Mouse (Mus musculus) CH12.LX (cell line): ENCODE data around the gene Irf2bp2. TPM values are rescaled to one million over a fixed set of nuclear protein-coding genes. Genes with fewer than 3 reads are reported as not detected.

Source experiments
- DNase-seq: peaks from one replicate; pipeline ENCODE4 v3.0.0-alpha.2; 2013; ENCODE audit errors: extremely low read depth
- H3K27ac ChIP-seq: 2 replicates; pipeline ENCODE4 v1.5.1; 2012; ENCODE audit warnings: low read depth, mild to moderate bottlenecking, control low read depth, moderate library complexity; ENCODE audit not compliant: insufficient read depth
- H3K27me3 ChIP-seq: replicated peaks from 2 replicates; pipeline ENCODE3; 2012; ENCODE audit warnings: inconsistent platforms
- H3K36me3 ChIP-seq, 2 experiments: replicated peaks in 1 of 2; 2 replicates each; pipeline versions ENCODE3 to v1.6.1; 2012; ENCODE audit warnings: inconsistent platforms in 1 of 2, low read length in 1 of 2, mild to moderate bottlenecking in 1 of 2, mixed read lengths in 1 of 2, moderate library complexity in 1 of 2; ENCODE audit not compliant: control insufficient read depth in 1 of 2, insufficient read depth in 1 of 2
- H3K4me1 ChIP-seq, 2 experiments: 2 replicates each; pipeline ENCODE4 v1.6.1; 2012; ENCODE audit warnings: inconsistent platforms in 1 of 2, moderate library complexity in 1 of 2; ENCODE audit not compliant: insufficient read depth in 2 of 2, control insufficient read depth in 1 of 2
- H3K4me2 ChIP-seq: 2 replicates; pipeline ENCODE4 v1.6.1; 2012; ENCODE audit warnings: low read depth, mild to moderate bottlenecking, control low read depth; ENCODE audit not compliant: poor library complexity, insufficient read depth, severe bottlenecking
- H3K4me3 ChIP-seq, 3 experiments: fragments of 150-350 bp in 1 of 3; sonication (generic) in 1 of 3; replicated peaks in 1 of 3; 2 replicates each; pipeline versions ENCODE3 to v1.5.1; 2011 to 2012; ENCODE audit warnings: low read depth in 2 of 3, low read length in 2 of 3, mild to moderate bottlenecking in 2 of 3, moderate library complexity in 2 of 3, control low read depth in 1 of 3, improper control_type of control experiment in 1 of 3, inconsistent platforms in 1 of 3, mixed read lengths in 1 of 3; ENCODE audit not compliant: poor library complexity in 1 of 3
- H3K79me2 ChIP-seq: replicated peaks from 2 replicates; pipeline ENCODE4 v1.6.1; 2012; ENCODE audit warnings: mild to moderate bottlenecking, moderate library complexity; ENCODE audit not compliant: control insufficient read depth, poor library complexity, insufficient read depth, severe bottlenecking; ENCODE audit errors: extremely low read depth
- H3K9ac ChIP-seq: 2 replicates; pipeline ENCODE4 v1.6.1; 2012; ENCODE audit warnings: low read depth, mild to moderate bottlenecking, control low read depth, moderate library complexity; ENCODE audit not compliant: insufficient read depth
- H3K9me3 ChIP-seq: replicated peaks from 2 replicates; pipeline ENCODE3; 2012; ENCODE audit warnings: low read length, inconsistent platforms, mixed read lengths
- BHLHE40 ChIP-seq: IDR thresholded peaks from 2 replicates; pipeline ENCODE4 v1.6.1; 2011; ENCODE audit warnings: mild to moderate bottlenecking, low read depth, low read length, improper control_type of control experiment
- CHD1 ChIP-seq: IDR thresholded peaks from 2 replicates; pipeline ENCODE4 v1.6.1; 2012; ENCODE audit warnings: low read depth, low read length, improper control_type of control experiment, inconsistent platforms
- CHD2 ChIP-seq: IDR thresholded peaks from 2 replicates; pipeline ENCODE4 v1.6.1; 2011; ENCODE audit warnings: low read length, improper control_type of control experiment
- CTCF ChIP-seq, 2 experiments: IDR thresholded peaks in 1 of 2; conservative IDR thresholded peaks in 1 of 2; 2 replicates each; pipeline ENCODE4 v1.5.1; 2011 to 2012; ENCODE audit warnings: low read depth in 2 of 2, low read length in 2 of 2, improper control_type of control experiment in 1 of 2, inconsistent platforms in 1 of 2, mild to moderate bottlenecking in 1 of 2, moderate library complexity in 1 of 2
- E2F4 ChIP-seq: IDR thresholded peaks from 2 replicates; pipeline ENCODE4 v1.6.1; 2011; ENCODE audit warnings: low read depth, low read length, improper control_type of control experiment; ENCODE audit not compliant: insufficient replicate concordance
- ELF1 ChIP-seq: IDR thresholded peaks from 2 replicates; pipeline ENCODE4 v1.6.1; 2014; ENCODE audit warnings: low read depth, mild to moderate bottlenecking, inconsistent platforms, low read length, improper control_type of control experiment
- EP300 ChIP-seq: IDR thresholded peaks from 2 replicates; pipeline ENCODE4 v1.6.1; 2011; ENCODE audit warnings: low read length, improper control_type of control experiment
- ETS1 ChIP-seq: conservative IDR thresholded peaks from 2 replicates; pipeline ENCODE4 v1.6.1; 2012; ENCODE audit warnings: low read depth, mild to moderate bottlenecking, inconsistent platforms, low read length, improper control_type of control experiment, moderate library complexity
- GABPA ChIP-seq: IDR thresholded peaks from 2 replicates; pipeline ENCODE4 v1.6.1; 2012; ENCODE audit warnings: low read depth, low read length, improper control_type of control experiment, inconsistent platforms; ENCODE audit not compliant: insufficient replicate concordance
- HCFC1 ChIP-seq: IDR thresholded peaks from 2 replicates; pipeline ENCODE4 v1.6.1; 2012; ENCODE audit warnings: low read depth, mild to moderate bottlenecking, inconsistent platforms, low read length, improper control_type of control experiment
- IRF4 ChIP-seq: IDR thresholded peaks from 2 replicates; pipeline ENCODE4 v1.6.1; 2014; ENCODE audit warnings: low read depth, mild to moderate bottlenecking, inconsistent platforms, low read length, improper control_type of control experiment
- JUN ChIP-seq: IDR thresholded peaks from 2 replicates; pipeline ENCODE4 v1.6.1; 2011; ENCODE audit warnings: low read depth, mild to moderate bottlenecking, low read length, improper control_type of control experiment, moderate library complexity; ENCODE audit not compliant: insufficient read depth
- JUND ChIP-seq: conservative IDR thresholded peaks from 2 replicates; pipeline ENCODE4 v1.6.1; 2011; ENCODE audit warnings: low read depth, low read length, improper control_type of control experiment
- KAT2A ChIP-seq: IDR thresholded peaks from 2 replicates; pipeline ENCODE4 v1.6.1; 2012; ENCODE audit warnings: low read length, improper control_type of control experiment, inconsistent platforms; ENCODE audit not compliant: insufficient replicate concordance
- MAFK ChIP-seq: IDR thresholded peaks from 2 replicates; pipeline ENCODE4 v1.6.1; 2011; ENCODE audit warnings: low read length, improper control_type of control experiment; ENCODE audit not compliant: insufficient replicate concordance
- MAX ChIP-seq: IDR thresholded peaks from 2 replicates; pipeline ENCODE4 v1.6.1; 2011; ENCODE audit warnings: low read length, improper control_type of control experiment
- MAZ ChIP-seq: IDR thresholded peaks from 2 replicates; pipeline ENCODE4 v1.6.1; 2012; ENCODE audit warnings: low read depth, mild to moderate bottlenecking, inconsistent platforms, low read length, improper control_type of control experiment, moderate library complexity
- MEF2A ChIP-seq: IDR thresholded peaks from 2 replicates; pipeline ENCODE4 v1.6.1; 2014; ENCODE audit warnings: low read depth, mild to moderate bottlenecking, inconsistent platforms, low read length, improper control_type of control experiment, borderline replicate concordance
- MXI1 ChIP-seq: IDR thresholded peaks from 2 replicates; pipeline ENCODE4 v1.6.1; 2011; ENCODE audit warnings: mild to moderate bottlenecking, low read depth, low read length, improper control_type of control experiment
- MYC ChIP-seq: IDR thresholded peaks from 2 replicates; pipeline ENCODE4 v1.6.1; 2011; ENCODE audit warnings: low read depth, mild to moderate bottlenecking, improper control_type of control experiment, low read length
- NELFE ChIP-seq: IDR thresholded peaks from 2 replicates; pipeline ENCODE4 v1.6.1; 2011; ENCODE audit warnings: low read depth, low read length, improper control_type of control experiment
- NRF1 ChIP-seq: IDR thresholded peaks from 2 replicates; pipeline ENCODE4 v1.6.1; 2014; ENCODE audit warnings: low read depth, mild to moderate bottlenecking, inconsistent platforms, low read length, improper control_type of control experiment, moderate library complexity
- PAX5 ChIP-seq: IDR thresholded peaks from 2 replicates; pipeline ENCODE4 v1.6.1; 2012; ENCODE audit warnings: low read length, inconsistent platforms, mixed read lengths
- POLR2A ChIP-seq: IDR thresholded peaks from 2 replicates; pipeline ENCODE4 v1.6.1; 2011; ENCODE audit warnings: low read depth, mild to moderate bottlenecking, improper control_type of control experiment, low read length
- POLR2AphosphoS2 ChIP-seq: IDR thresholded peaks from 2 replicates; pipeline ENCODE4 v1.6.1; 2011; ENCODE audit warnings: low read depth, low read length, improper control_type of control experiment
- RAD21 ChIP-seq: IDR thresholded peaks from 2 replicates; pipeline ENCODE4 v1.6.1; 2011; ENCODE audit warnings: low read depth, mild to moderate bottlenecking, low read length, improper control_type of control experiment, moderate library complexity
- RCOR1 ChIP-seq: conservative IDR thresholded peaks from 2 replicates; pipeline ENCODE4 v1.6.1; 2012; ENCODE audit warnings: low read depth, mild to moderate bottlenecking, inconsistent platforms, low read length, improper control_type of control experiment
- SIN3A ChIP-seq: IDR thresholded peaks from 2 replicates; pipeline ENCODE4 v1.6.1; 2012; ENCODE audit warnings: low read length, improper control_type of control experiment, inconsistent platforms
- SMC3 ChIP-seq: IDR thresholded peaks from 2 replicates; pipeline ENCODE4 v1.6.1; 2011; ENCODE audit warnings: low read depth, low read length, improper control_type of control experiment
- TBP ChIP-seq: conservative IDR thresholded peaks from 2 replicates; pipeline ENCODE4 v1.6.1; 2011; ENCODE audit warnings: low read depth, low read length, improper control_type of control experiment
- TCF12 ChIP-seq: IDR thresholded peaks from 2 replicates; pipeline ENCODE4 v1.6.1; 2014; ENCODE audit warnings: low read depth, mild to moderate bottlenecking, inconsistent platforms, low read length, improper control_type of control experiment
- UBTF ChIP-seq: IDR thresholded peaks from 2 replicates; pipeline ENCODE4 v1.6.1; 2012; ENCODE audit warnings: low read depth, mild to moderate bottlenecking, inconsistent platforms, low read length, improper control_type of control experiment, moderate library complexity
- USF1 ChIP-seq: IDR thresholded peaks from 2 replicates; pipeline ENCODE4 v1.6.1; 2014; ENCODE audit warnings: low read depth, mild to moderate bottlenecking, inconsistent platforms, low read length, improper control_type of control experiment
- USF2 ChIP-seq: conservative IDR thresholded peaks from 2 replicates; pipeline ENCODE4 v1.6.1; 2011; ENCODE audit warnings: low read depth, low read length, improper control_type of control experiment
- ZC3H11A ChIP-seq: IDR thresholded peaks from 2 replicates; pipeline ENCODE4 v1.6.1; 2012; ENCODE audit warnings: low read depth, mild to moderate bottlenecking, inconsistent platforms, low read length, improper control_type of control experiment
- ZKSCAN1 ChIP-seq: IDR thresholded peaks from 2 replicates; pipeline ENCODE4 v1.6.1; 2012; ENCODE audit warnings: low read depth, inconsistent platforms, low read length, improper control_type of control experiment, borderline replicate concordance
- ZMIZ1 ChIP-seq: IDR thresholded peaks from 2 replicates; pipeline ENCODE4 v1.6.1; 2012; ENCODE audit warnings: low read depth, mild to moderate bottlenecking, inconsistent platforms, low read length, improper control_type of control experiment
- ZNF384 ChIP-seq: IDR thresholded peaks from 2 replicates; pipeline ENCODE4 v1.6.1; 2012; ENCODE audit warnings: low read depth, low read length, improper control_type of control experiment, inconsistent platforms
- dilution Hi-C: fragments of 300-500 bp; cut with MboI; formaldehyde crosslinking; loops from 2 replicates; pipeline ENCODE4 v1.14.3; 2020; ENCODE audit warnings: low sequenced_read_pairs; ENCODE audit not compliant: extremely low pct_unique_long_range_greater_than_20kb, extremely low pct_ligation_motif_present
- in situ Hi-C: fragments of 300-500 bp; cut with MboI; formaldehyde crosslinking; loops from 3 replicates; pipeline ENCODE4 v1.14.3; 2019; ENCODE audit warnings: low sequenced_read_pairs, low pct_ligation_motif_present, low pct_unique_long_range_greater_than_20kb, mixed read lengths
- polyA plus RNA-seq: library from polyadenylated mRNA; unstranded; fragments of >175 nt; gene quantifications from 2 replicates; pipeline ENCODE4 v1.2.1, GENCODE M21; 2012; ENCODE audit warnings: low read depth; ENCODE audit not compliant: insufficient read length
- total RNA-seq, 2 experiments: library from RNA; depleted of rRNA; stranded (reverse); fragments of 300-350 nt in 1 of 2; fragments of >200 nt in 1 of 2; gene quantifications; 2 replicates each; pipeline ENCODE4 v1.2.3; 2012 to 2014

Gene Irf2bp2
- total and polyA plus RNA-seq, 3 experiments, result 19.9 to 31.2 (median 28.6) TPM

GRCm38 (mm10) chr8:126590024-126590529 lies 3.7 kb downstream of the Irf2bp2 start:
- H3K36me3 ChIP-seq, result peaks cover 24 to 52% of the 10 kb centered on the region in 2 experiments
- H3K27ac ChIP-seq, result peak overlapping the region; percentile 66
- H3K79me2 ChIP-seq, result peaks cover 74% of the 10 kb centered on the region
- peak overlapping the region; percentile 93 for H3K4me2 ChIP-seq
- H3K27me3 ChIP-seq, result no peaks in the 10 kb centered on the region
- H3K4me1 ChIP-seq, result peaks cover 7 to 29% of the 10 kb centered on the region in 2 experiments
- TF ChIP-seq IRF4 (no peak), ZMIZ1 (no peak; the same call in 1 of the 2 replicates), POLR2A (peak; percentile 25; the same call in 1 of the 2 replicates), NRF1 (no peak), HCFC1 (no peak), ZC3H11A (no peak), TCF12 (peak; percentile 31; the same call in 1 of the 2 replicates), CHD2 (no peak), ZKSCAN1 (no peak), RCOR1 (no peak), RAD21 (no peak), CTCF (conservative IDR thresholded peaks at IDR 0.05 in 1 of 2, IDR thresholded peaks at IDR 0.05 in 1 of 2; ENCODE audit: low read depth in 2 of 2, low read length in 2 of 2) (no peak), MAFK (no peak), PAX5 (no peak), MYC (no peak), MXI1 (peak; percentile 94), POLR2AphosphoS2 (0 out of 2 replicates have a peak, but pooled peaks have one; percentile 68), USF1 (peak; percentile 87), KAT2A (0 out of 2 replicates have a peak, but pooled peaks have one; percentile 24), ELF1 (no peak), TBP (no peak), ETS1 (no peak), USF2 (peak; percentile 83), NELFE (no peak), UBTF (0 out of 2 replicates have a peak, but pooled peaks have one; percentile 48), BHLHE40 (peak; percentile 71), EP300 (0 out of 2 replicates have a peak, but pooled peaks have one; percentile 23), MAZ (0 out of 2 replicates have a peak, but pooled peaks have one; percentile 40), ZNF384 (no peak; the same call in 1 of the 2 replicates), GABPA (no peak), JUN (no peak), MEF2A (peak; percentile 52; the same call in 1 of the 2 replicates), SIN3A (peak; percentile 86), CHD1 (0 out of 2 replicates have a peak, but pooled peaks have one; percentile 78), JUND (no peak), MAX (peak; percentile 83), E2F4 (no peak), SMC3 (peak; percentile 2; the same call in 1 of the 2 replicates)
- TF ChIP-seq, all 38 proteins: peak for 16
- peak overlapping the region; percentile 89 to 96 (median 90) for H3K4me3 ChIP-seq
- no peak for DNase-seq
- peak overlapping the region; percentile 28 for H3K9ac ChIP-seq
- dilution Hi-C loops (no loop called here), in situ Hi-C loops (loop anchor here (10.0 kb wide), 1 partner anchor 335 kb away; no protein-coding TSS in a partner anchor)
- H3K9me3 ChIP-seq, result no peaks in the 10 kb centered on the region
